Mouse (Mus musculus) kidney, adult 2 months (tissue): Measurements from ENCODE around the gene Cbfb.

Experiments
- CTCF ChIP-seq: fragments of 200-500 bp; conservative IDR thresholded peaks from 2 replicates; pipeline ENCODE4 v1.5.1; 2011; ENCODE audit warnings: low read depth, mild to moderate bottlenecking, control low read depth, low read length, moderate library complexity, mixed read lengths; ENCODE audit not compliant: insufficient read depth, insufficient read length
- POLR2A ChIP-seq: fragments of 200-500 bp; IDR thresholded peaks from one replicate; pipeline ENCODE4 v1.6.1; 2011; ENCODE audit warnings: low read depth, low read length, control low read depth

DNA sequence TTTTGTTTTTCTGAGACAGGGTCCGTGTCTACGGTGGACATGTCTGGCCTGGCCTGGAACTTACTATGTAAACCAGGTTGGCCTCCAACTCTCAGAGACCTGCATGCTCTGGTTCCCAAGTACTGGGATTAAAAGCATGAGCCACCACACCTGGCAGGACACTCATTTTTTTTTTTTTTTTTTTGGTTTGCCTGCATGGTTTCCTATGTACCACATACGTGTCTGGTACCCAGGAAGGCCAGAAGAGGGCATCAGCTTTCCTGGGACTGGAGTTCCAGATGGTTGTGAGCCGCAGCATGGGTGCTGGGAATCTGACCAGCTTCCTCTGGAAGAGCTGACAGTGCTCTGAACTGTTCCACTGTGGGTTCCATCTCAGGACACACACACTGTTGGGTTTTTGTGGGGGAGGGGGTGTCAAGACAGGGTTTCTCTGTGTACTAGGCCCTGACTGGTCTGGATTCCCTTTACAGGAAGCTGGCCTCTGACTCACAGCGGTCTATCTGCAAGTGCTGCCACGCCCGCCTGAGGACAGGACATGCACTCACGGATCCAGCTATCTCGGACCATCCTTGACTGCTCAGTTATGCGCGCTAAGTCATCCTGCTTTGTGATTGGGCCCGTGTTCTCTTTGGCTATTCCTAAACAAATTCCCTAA is 91.0 kb downstream of the Cbfb start:
- TF ChIP-seq CTCF (no peak), POLR2A (no peak)
